Mouse (Mus musculus): ENCODE measurements around the gene Nfix. TPM values are rescaled to one million over a fixed set of nuclear protein-coding genes. Genes with fewer than 3 reads are reported as not detected.

Nfix gene
- polyA plus RNA-seq, 1 experiment, result 65.7 TPM

DNA sequence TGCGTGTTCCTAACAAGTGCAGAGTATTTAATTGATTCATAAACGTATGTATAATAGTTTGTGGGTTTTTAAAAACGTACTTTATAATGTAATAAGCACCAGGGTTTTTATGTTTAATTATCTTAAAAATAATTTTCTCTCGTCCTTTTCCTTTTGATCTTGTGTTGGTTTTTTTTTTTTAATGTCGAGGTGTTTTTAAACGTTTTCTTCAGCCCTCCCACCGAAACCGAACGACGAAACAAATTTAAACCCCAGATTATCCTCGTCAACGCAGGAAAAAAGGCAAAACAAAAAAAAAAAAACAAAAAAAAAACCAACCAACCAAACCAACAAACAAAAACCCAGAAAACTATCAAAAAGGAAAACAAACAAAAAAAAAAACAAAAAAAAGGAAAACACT lies 94.2 kb downstream of the Nfix start:
- Histone ChIP-seq H3ac (ENCODE audit: control insufficient read depth, insufficient read length) (no peak overlapping the region), H3K4me3 (no peak overlapping the region), H3K4me2 (ENCODE audit: low read depth) (no peak overlapping the region), H3K36me3 (ENCODE audit: control insufficient read depth, insufficient read depth) (no peaks in the 10 kb centered on the region), H3K27me3 (ENCODE audit: control insufficient read depth, insufficient read depth, insufficient read length) (no peaks in the 10 kb centered on the region), H3K79me2 (ENCODE audit: control insufficient read depth, insufficient read depth) (no peaks in the 10 kb centered on the region)
- TF ChIP-seq MAX (IDR thresholded peaks at IDR 0.05; ENCODE audit: low read depth) (no peak), MYOD1 (IDR thresholded peaks at IDR 0.05; ENCODE audit: control insufficient read depth in 1 of 3, insufficient read length in 2 of 3, low read depth in 2 of 3) (no peak), REST (IDR thresholded peaks at IDR 0.05; ENCODE audit: insufficient read depth, insufficient read length) (no peak), E2F4 (IDR thresholded peaks at IDR 0.05; ENCODE audit: insufficient read depth) (no peak), POLR2AphosphoS2 (IDR thresholded peaks at IDR 0.05; ENCODE audit: insufficient read length, low read depth) (no peak), USF1 (IDR thresholded peaks at IDR 0.05; ENCODE audit: low read depth) (no peak), TCF3 (IDR thresholded peaks at IDR 0.05; ENCODE audit: insufficient read length, low read depth) (no peak), MYOG (IDR thresholded peaks at IDR 0.05; ENCODE audit: control insufficient read depth in 1 of 3, insufficient read depth in 1 of 3, insufficient read length in 2 of 3, low read depth in 2 of 3) (no peak), SRF (IDR thresholded peaks at IDR 0.05; ENCODE audit: control insufficient read depth, insufficient read length, low read depth) (no peak), CEBPB (IDR thresholded peaks at IDR 0.05; ENCODE audit: insufficient read depth, poor library complexity, severe bottlenecking) (no peak)

DNA sequence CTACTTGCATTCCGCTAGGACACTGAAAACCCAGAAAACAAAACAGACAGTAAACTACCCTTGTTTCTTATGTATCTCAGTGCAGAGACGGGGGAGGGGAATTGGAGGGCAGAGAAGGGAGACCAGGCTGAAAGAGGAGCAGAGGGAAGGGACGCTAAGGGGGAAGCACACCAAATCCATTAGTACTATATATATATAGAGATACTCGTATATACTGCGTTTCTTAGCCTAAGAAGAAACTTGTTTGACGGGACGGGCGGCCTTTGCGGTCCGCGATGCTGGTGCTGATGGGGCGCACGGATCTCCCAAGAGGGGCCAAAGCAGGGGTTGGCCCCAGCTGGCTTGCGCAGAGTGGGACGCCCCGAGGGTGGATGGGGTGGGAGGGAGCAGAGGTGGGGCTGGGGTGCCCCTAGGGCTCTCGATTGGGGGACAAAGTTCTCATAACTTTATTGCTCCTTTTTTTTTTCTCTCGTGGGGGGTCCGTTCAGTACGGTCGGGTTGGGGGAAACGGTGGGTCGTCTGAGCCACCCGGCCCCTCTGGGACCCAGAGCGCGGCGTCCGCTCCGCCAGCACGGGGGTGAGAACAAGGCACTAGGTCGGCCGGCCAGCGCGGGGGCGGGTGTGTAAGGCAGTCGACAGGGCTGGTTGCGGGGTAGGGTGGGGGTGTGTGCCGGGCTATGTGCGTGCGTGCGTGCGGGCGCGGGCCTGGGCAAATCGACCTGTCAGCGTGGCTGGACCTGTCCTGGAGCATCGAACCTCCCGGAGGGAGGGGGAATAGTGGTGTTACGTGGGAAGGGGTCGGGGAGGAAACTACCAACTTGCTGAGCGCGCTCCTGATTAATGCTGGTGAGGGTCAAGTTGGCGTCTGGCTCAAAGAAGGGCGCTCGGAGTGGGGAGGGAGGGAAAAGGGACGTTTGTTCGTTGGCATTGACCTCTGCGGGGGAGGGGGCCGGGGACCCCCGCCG lies 95.0 kb downstream of the Nfix start:
- Histone ChIP-seq H3K79me2 (ENCODE audit: control insufficient read depth, insufficient read depth) (no peaks in the 10 kb centered on the region), H3K27me3 (ENCODE audit: control insufficient read depth, insufficient read depth, insufficient read length) (no peaks in the 10 kb centered on the region), H3K36me3 (ENCODE audit: control insufficient read depth, insufficient read depth) (no peaks in the 10 kb centered on the region), H3K4me2 (ENCODE audit: low read depth) (no peak overlapping the region), H3ac (ENCODE audit: control insufficient read depth, insufficient read length) (no peak overlapping the region), H3K4me3 (no peak overlapping the region)
- TF ChIP-seq SRF (IDR thresholded peaks at IDR 0.05; ENCODE audit: control insufficient read depth, insufficient read length, low read depth), result no peak
- TF ChIP-seq POLR2A (IDR thresholded peaks at IDR 0.05; ENCODE audit: insufficient read length, low read depth), result no peak
- TF ChIP-seq MAX (IDR thresholded peaks at IDR 0.05; ENCODE audit: low read depth), result no peak
- no peak for TF ChIP-seq REST (IDR thresholded peaks at IDR 0.05; ENCODE audit: insufficient read depth, insufficient read length)
- no peak for TF ChIP-seq TCF12 (IDR thresholded peaks at IDR 0.05; ENCODE audit: insufficient read depth, poor library complexity, severe bottlenecking)
- no peak for TF ChIP-seq E2F4 (IDR thresholded peaks at IDR 0.05; ENCODE audit: insufficient read depth)
- no peak for TF ChIP-seq TCF3 (IDR thresholded peaks at IDR 0.05; ENCODE audit: insufficient read length, low read depth)
- no peak for TF ChIP-seq MYOD1 (IDR thresholded peaks at IDR 0.05; ENCODE audit: control insufficient read depth in 1 of 3, insufficient read length in 2 of 3, low read depth in 2 of 3)
- no peak for TF ChIP-seq USF1 (IDR thresholded peaks at IDR 0.05; ENCODE audit: low read depth)
- no peak for TF ChIP-seq CEBPB (IDR thresholded peaks at IDR 0.05; ENCODE audit: insufficient read depth, poor library complexity, severe bottlenecking)
- no peak for TF ChIP-seq MYOG (IDR thresholded peaks at IDR 0.05; ENCODE audit: control insufficient read depth in 1 of 3, insufficient read depth in 1 of 3, insufficient read length in 2 of 3, low read depth in 2 of 3)
- TF ChIP-seq POLR2AphosphoS2 (IDR thresholded peaks at IDR 0.05; ENCODE audit: insufficient read length, low read depth), result no peak

DNA sequence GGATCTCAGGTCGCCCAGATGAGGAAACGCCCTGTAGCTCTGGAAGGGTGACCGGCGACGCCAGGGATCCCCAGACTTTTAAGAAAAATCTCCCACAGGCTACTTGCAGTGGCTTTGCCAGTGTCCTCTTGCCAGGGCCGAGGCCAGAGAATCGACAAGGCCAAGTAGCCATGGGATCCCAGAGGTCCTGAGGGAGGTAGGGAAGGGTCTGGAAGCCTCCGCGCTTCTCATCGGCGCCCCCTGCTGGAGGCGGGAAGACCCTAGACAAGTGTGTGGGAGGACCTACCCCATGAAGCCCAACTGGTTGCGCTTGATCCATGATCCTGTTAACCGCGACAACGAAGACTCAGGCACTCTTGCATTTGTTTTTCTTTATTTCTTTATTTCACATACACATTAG lies 95.8 kb downstream of the Nfix start:
- no peaks in the 10 kb centered on the region for H3K36me3 ChIP-seq (ENCODE audit: control insufficient read depth, insufficient read depth)
- no peak overlapping the region for H3K4me3 ChIP-seq
- TF ChIP-seq USF1 (IDR thresholded peaks at IDR 0.05; ENCODE audit: low read depth) (no peak), MYOG (IDR thresholded peaks at IDR 0.05; ENCODE audit: control insufficient read depth in 1 of 3, insufficient read depth in 1 of 3, insufficient read length in 2 of 3, low read depth in 2 of 3) (no peak), POLR2A (IDR thresholded peaks at IDR 0.05; ENCODE audit: insufficient read length, low read depth) (no peak), CEBPB (IDR thresholded peaks at IDR 0.05; ENCODE audit: insufficient read depth, poor library complexity, severe bottlenecking) (no peak), MYOD1 (IDR thresholded peaks at IDR 0.05; ENCODE audit: control insufficient read depth in 1 of 3, insufficient read length in 2 of 3, low read depth in 2 of 3) (no peak), MAX (IDR thresholded peaks at IDR 0.05; ENCODE audit: low read depth) (no peak), TCF3 (IDR thresholded peaks at IDR 0.05; ENCODE audit: insufficient read length, low read depth) (no peak), SRF (IDR thresholded peaks at IDR 0.05; ENCODE audit: control insufficient read depth, insufficient read length, low read depth) (no peak), TCF12 (IDR thresholded peaks at IDR 0.05; ENCODE audit: insufficient read depth, poor library complexity, severe bottlenecking) (no peak)
- no peaks in the 10 kb centered on the region for H3K27me3 ChIP-seq (ENCODE audit: control insufficient read depth, insufficient read depth, insufficient read length)
- no peak overlapping the region for H3ac ChIP-seq (ENCODE audit: control insufficient read depth, insufficient read length)
- H3K4me2 ChIP-seq (ENCODE audit: low read depth), result no peak overlapping the region
- H3K79me2 ChIP-seq (ENCODE audit: control insufficient read depth, insufficient read depth), result no peaks in the 10 kb centered on the region

GRCm38 (mm10) chr8:84703466-84704249 lies 96.5 kb downstream of the Nfix start:
- no peak for TF ChIP-seq MYOG (IDR thresholded peaks at IDR 0.05; ENCODE audit: control insufficient read depth in 1 of 3, insufficient read depth in 1 of 3, insufficient read length in 2 of 3, low read depth in 2 of 3)
- TF ChIP-seq CEBPB (IDR thresholded peaks at IDR 0.05; ENCODE audit: insufficient read depth, poor library complexity, severe bottlenecking), result no peak
- TF ChIP-seq MAX (IDR thresholded peaks at IDR 0.05; ENCODE audit: low read depth), result no peak
- TF ChIP-seq TCF12 (IDR thresholded peaks at IDR 0.05; ENCODE audit: insufficient read depth, poor library complexity, severe bottlenecking), result no peak
- TF ChIP-seq MYOD1 (IDR thresholded peaks at IDR 0.05; ENCODE audit: control insufficient read depth in 1 of 3, insufficient read length in 2 of 3, low read depth in 2 of 3), result no peak
- TF ChIP-seq POLR2A (IDR thresholded peaks at IDR 0.05; ENCODE audit: insufficient read length, low read depth), result no peak
- TF ChIP-seq POLR2AphosphoS2 (IDR thresholded peaks at IDR 0.05; ENCODE audit: insufficient read length, low read depth), result no peak
- no peak for TF ChIP-seq REST (IDR thresholded peaks at IDR 0.05; ENCODE audit: insufficient read depth, insufficient read length)
- H3K27me3 ChIP-seq (ENCODE audit: control insufficient read depth, insufficient read depth, insufficient read length), result no peaks in the 10 kb centered on the region
- H3K36me3 ChIP-seq (ENCODE audit: control insufficient read depth, insufficient read depth), result no peaks in the 10 kb centered on the region
- no peak overlapping the region for H3K4me2 ChIP-seq (ENCODE audit: low read depth)
- H3ac ChIP-seq (ENCODE audit: control insufficient read depth, insufficient read length), result no peak overlapping the region
- no peak overlapping the region for H3K4me3 ChIP-seq
- H3K79me2 ChIP-seq (ENCODE audit: control insufficient read depth, insufficient read depth), result no peaks in the 10 kb centered on the region

All from myocyte (in vitro differentiated cells).